Mouse (Mus musculus): ENCODE measurements around the gene Gm17428. TPM values are rescaled to one million over a fixed set of nuclear protein-coding genes. Genes with fewer than 3 reads are reported as not detected.

Gm17428 gene
- polyA plus RNA-seq, 1 experiment from 2014 or later, result not detected

DNA sequence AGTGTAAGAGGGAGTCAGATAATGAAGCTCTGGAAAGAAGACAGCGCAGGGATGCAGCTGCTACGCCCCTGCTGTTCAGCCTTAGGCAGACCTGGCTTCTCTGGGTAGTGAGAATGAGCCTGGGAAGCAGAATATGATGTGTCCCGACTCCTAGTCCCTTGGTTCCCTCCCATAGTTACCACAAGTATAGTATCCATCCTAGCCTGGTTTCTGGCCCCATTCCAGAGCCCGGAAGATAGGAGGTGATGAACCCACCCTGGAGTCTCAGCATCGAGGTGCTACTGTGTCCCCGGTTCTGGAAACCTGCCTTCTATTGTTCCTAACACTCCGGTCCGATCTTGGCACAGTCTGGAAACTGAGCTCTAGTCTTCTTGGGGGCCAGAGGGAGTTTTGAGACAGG lies 31.7 kb downstream of the Gm17428 start:
- H3K27ac ChIP-seq (ENCODE audit: low read depth, low read length), result no peak overlapping the region
- H3K36me3 ChIP-seq (ENCODE audit: control insufficient read depth, insufficient read depth, low read length), result no peaks in the 10 kb centered on the region
- H3K9ac ChIP-seq (ENCODE audit: low read depth, low read length), result no peak overlapping the region

DNA sequence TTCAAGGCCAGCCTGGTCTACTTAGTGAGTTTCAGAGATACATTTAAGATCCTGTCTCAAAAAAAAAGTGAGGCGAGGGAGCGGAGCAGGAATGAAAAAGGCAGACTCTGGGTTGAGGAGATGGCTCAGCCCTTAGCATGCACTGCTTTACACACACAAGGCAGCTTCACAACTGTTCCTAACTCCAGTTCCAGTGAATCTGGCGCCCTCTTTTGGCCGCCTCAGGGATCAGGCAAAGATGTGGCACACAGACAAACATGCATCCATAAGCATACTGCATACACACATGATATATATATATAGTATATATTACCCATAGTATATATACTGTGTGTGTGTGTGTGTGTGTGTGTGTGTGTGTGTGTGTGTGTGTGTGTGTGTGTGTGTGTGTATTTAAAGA lies 34.4 kb downstream of the Gm17428 start:
- 57% methylated on average over 4 of the region's 4 CpGs for WGBS
- no peak overlapping the region for H3K9ac ChIP-seq (ENCODE audit: low read depth, low read length)
- no peaks in the 10 kb centered on the region for H3K9me3 ChIP-seq (ENCODE audit: control insufficient read depth, low read length)
- H3K36me3 ChIP-seq (ENCODE audit: control insufficient read depth, insufficient read depth, low read length), result no peaks in the 10 kb centered on the region
- no peak overlapping the region for H3K27ac ChIP-seq (ENCODE audit: low read depth, low read length)
- no peaks in the 10 kb centered on the region for H3K27me3 ChIP-seq (ENCODE audit: control insufficient read depth, insufficient read depth, low read length)
- no peak overlapping the region for H3K4me3 ChIP-seq (ENCODE audit: low read length)
- no peak overlapping the region for H3K4me2 ChIP-seq (replicated peaks; ENCODE audit: low read depth, low read length)
- no peak for ATAC-seq (ENCODE audit: low FRiP score, low TSS enrichment)
- H3K4me1 ChIP-seq (ENCODE audit: control insufficient read depth, insufficient read depth, low read length), result no peaks in the 10 kb centered on the region

More for the DNA sequence above, 31.7 kb downstream of the Gm17428 start:
- no peak overlapping the region for H3K4me2 ChIP-seq (replicated peaks; ENCODE audit: low read depth, low read length)
- no peaks in the 10 kb centered on the region for H3K9me3 ChIP-seq (ENCODE audit: control insufficient read depth, low read length)
- H3K27me3 ChIP-seq (ENCODE audit: control insufficient read depth, insufficient read depth, low read length), result no peaks in the 10 kb centered on the region; the same call in 1 of the 2 replicates
- H3K4me3 ChIP-seq (ENCODE audit: low read length), result no peak overlapping the region
- WGBS, result 76% methylated on average over 8 of the region's 8 CpGs
- ATAC-seq (ENCODE audit: low FRiP score, low TSS enrichment), result no peak
- 0 out of 2 replicates have a peak, but pooled peaks cover 8% of the 10 kb centered on the region for H3K4me1 ChIP-seq (ENCODE audit: control insufficient read depth, insufficient read depth, low read length)

- Histone ChIP-seq H3K36me3 (ENCODE audit: control insufficient read depth, insufficient read depth, low read length) (peaks cover 8% of the 10 kb centered on the region), H3K9ac (ENCODE audit: low read depth, low read length) (peak overlapping the region; percentile 72), H3K27ac (ENCODE audit: low read depth, low read length) (peak overlapping the region; percentile 92), H3K27me3 (ENCODE audit: control insufficient read depth, insufficient read depth, low read length) (no peaks in the 10 kb centered on the region), H3K4me2 (replicated peaks; ENCODE audit: low read depth, low read length) (peak overlapping the region; percentile 74), H3K9me3 (ENCODE audit: control insufficient read depth, low read length) (no peaks in the 10 kb centered on the region), H3K4me3 (ENCODE audit: low read length) (peak overlapping the region; percentile 82), H3K4me1 (ENCODE audit: control insufficient read depth, insufficient read depth, low read length) (no peaks in the 10 kb centered on the region)
- ATAC-seq (ENCODE audit: low FRiP score, low TSS enrichment), result peak; percentile 61
- under 1% methylated on average over 27 of the region's 27 CpGs for WGBS
Observed at GRCm38 (mm10) chr14:55014591-55014990, 37.9 kb downstream of the Gm17428 start.

DNA sequence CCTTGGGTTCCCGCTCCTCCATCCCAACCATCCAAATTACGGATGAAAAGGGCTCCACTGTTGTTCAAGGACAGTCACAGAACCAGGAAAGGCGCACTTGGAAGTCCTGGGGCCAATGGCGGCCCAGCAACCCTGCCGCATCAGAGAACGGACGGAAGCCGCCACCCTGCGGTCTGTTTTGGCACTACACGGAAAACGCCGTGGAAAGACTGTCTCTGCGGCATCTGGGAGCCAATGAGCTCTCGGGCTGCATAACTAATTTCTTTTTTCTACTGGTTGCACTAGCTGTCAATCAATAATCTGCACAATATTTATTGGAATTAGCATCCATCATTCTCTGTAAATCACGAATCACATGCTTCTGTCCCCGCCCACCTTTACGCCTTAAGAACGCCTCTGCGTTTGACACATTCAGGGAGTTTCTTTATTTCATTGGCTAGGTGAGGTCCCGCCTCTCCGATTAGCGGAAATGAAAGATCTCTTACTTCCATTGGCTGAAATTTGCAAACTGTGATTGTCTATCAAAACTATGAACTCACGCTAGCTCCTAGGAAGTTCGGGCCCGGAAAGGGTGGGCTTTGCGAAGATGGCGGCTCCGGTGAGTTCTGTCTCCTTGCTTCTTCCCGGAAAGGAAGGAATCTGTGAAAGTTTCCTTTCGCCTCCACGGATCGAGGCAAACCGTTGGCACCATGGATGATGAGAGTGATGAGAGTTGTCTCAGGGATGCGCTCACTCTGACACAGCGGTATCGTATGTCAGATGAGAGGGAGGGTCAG lies 38.4 kb downstream of the Gm17428 start, which contains the start of gene Ngdn:
TSS of gene Ngdn (plus strand) at position 464 of the 776 bp plus-strand sequence.
- peak; percentile 95 for ATAC-seq (ENCODE audit: low FRiP score, low TSS enrichment)
- H3K4me2 ChIP-seq (replicated peaks; ENCODE audit: low read depth, low read length), result peak within 1 kb of the TSS; percentile 74
- peak within 1 kb of the TSS; percentile 82 for H3K4me3 ChIP-seq (ENCODE audit: low read length)
- H3K27me3 ChIP-seq (ENCODE audit: control insufficient read depth, insufficient read depth, low read length), result no peaks in the 10 kb centered on the region
- H3K4me1 ChIP-seq (ENCODE audit: control insufficient read depth, insufficient read depth, low read length), result no peaks in the 10 kb centered on the region
- peak within 1 kb of the TSS; percentile 77 for H3K9ac ChIP-seq (ENCODE audit: low read depth, low read length)
- H3K27ac ChIP-seq (ENCODE audit: low read depth, low read length), result peak within 1 kb of the TSS; percentile 92
- WGBS, result under 1% methylated on average over 36 of the region's 36 CpGs
- H3K9me3 ChIP-seq (ENCODE audit: control insufficient read depth, low read length), result no peaks in the 10 kb centered on the region
- H3K36me3 ChIP-seq (ENCODE audit: control insufficient read depth, insufficient read depth, low read length), result peaks cover 10% of the 10 kb centered on the region

DNA sequence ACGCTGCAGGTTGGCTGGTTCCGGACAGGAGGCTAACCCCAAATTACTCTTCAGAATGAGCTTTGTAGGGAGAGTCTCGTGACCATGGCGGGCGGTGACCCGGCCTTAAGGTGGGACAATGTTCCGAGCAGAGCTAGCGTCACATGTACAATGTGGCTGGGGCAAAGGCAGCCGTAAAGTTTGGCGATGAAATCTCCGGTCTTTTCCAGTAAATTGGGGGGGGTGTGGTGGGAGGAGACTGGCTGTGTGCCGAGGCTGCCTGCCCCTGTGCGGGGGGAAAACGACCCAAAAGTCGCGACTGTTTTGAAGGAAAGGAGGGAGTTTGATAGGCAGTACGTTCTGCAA lies 39.0 kb downstream of the Gm17428 start:
- Histone ChIP-seq H3K4me3 (ENCODE audit: low read length) (peak overlapping the region; percentile 82), H3K9ac (ENCODE audit: low read depth, low read length) (peak overlapping the region; percentile 77), H3K27me3 (ENCODE audit: control insufficient read depth, insufficient read depth, low read length) (no peaks in the 10 kb centered on the region), H3K4me2 (replicated peaks; ENCODE audit: low read depth, low read length) (peak overlapping the region; percentile 61), H3K9me3 (ENCODE audit: control insufficient read depth, low read length) (no peaks in the 10 kb centered on the region), H3K4me1 (ENCODE audit: control insufficient read depth, insufficient read depth, low read length) (no peaks in the 10 kb centered on the region), H3K27ac (ENCODE audit: low read depth, low read length) (peak overlapping the region; percentile 55; the same call in 1 of the 2 replicates), H3K36me3 (ENCODE audit: control insufficient read depth, insufficient read depth, low read length) (peaks cover 15% of the 10 kb centered on the region)
- WGBS, result under 1% methylated on average over 17 of the region's 17 CpGs
- ATAC-seq (ENCODE audit: low FRiP score, low TSS enrichment), result peak; percentile 61; the same call in 1 of the 2 replicates

DNA sequence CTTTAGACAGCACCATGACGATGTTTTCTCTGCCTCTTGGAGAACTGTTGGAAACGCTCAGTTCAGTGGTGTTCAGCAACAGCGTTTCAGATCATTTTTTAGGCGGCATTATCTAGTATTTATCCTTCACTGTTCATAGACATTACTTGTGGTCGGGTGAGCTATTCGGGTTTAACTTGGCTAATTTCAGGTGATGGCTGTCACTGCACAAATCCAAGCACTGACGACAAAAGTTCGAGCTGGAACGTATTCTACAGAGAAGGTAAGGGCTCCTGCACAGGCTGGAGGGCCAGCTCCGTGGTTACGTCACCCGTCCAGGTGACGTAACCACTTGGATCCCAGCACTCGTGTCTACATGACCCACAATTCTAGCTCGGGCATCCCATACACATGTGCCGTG lies 40.1 kb downstream of the Gm17428 start:
- H3K9ac ChIP-seq (ENCODE audit: low read depth, low read length), result no peak overlapping the region
- no peak for ATAC-seq (ENCODE audit: low FRiP score, low TSS enrichment)
- no peak overlapping the region for H3K4me3 ChIP-seq (ENCODE audit: low read length)
- no peaks in the 10 kb centered on the region for H3K4me1 ChIP-seq (ENCODE audit: control insufficient read depth, insufficient read depth, low read length)
- no peak overlapping the region for H3K27ac ChIP-seq (ENCODE audit: low read depth, low read length)
- WGBS, result 94% methylated on average over 16 of the region's 16 CpGs
- no peaks in the 10 kb centered on the region for H3K9me3 ChIP-seq (ENCODE audit: control insufficient read depth, low read length)
- H3K36me3 ChIP-seq (ENCODE audit: control insufficient read depth, insufficient read depth, low read length), result peaks cover 27% of the 10 kb centered on the region
- no peak overlapping the region for H3K4me2 ChIP-seq (replicated peaks; ENCODE audit: low read depth, low read length)
- no peaks in the 10 kb centered on the region for H3K27me3 ChIP-seq (ENCODE audit: control insufficient read depth, insufficient read depth, low read length)

DNA sequence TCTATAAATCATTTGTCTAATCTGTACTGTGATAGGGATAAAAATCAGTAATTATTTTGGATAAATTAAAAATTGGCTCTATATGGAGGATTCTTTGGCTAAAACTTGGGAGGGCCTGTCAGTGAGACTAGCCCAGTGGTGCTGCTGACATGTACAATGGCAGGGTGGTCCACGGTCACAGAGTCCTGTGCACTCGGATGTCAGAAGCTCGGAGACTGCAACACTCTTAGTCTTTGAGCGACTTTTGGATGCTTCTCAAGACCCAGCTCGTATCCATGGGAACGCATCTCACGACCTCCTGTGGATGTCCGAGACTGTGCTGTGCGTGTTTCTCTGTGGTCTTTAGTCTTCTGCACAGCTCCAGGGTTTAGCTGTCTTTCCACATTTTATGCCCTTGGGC lies 43.7 kb downstream of the Gm17428 start:
- Histone ChIP-seq H3K27ac (ENCODE audit: low read depth, low read length) (no peak overlapping the region), H3K4me2 (replicated peaks; ENCODE audit: low read depth, low read length) (no peak overlapping the region), H3K36me3 (ENCODE audit: control insufficient read depth, insufficient read depth, low read length) (peaks cover 58% of the 10 kb centered on the region), H3K4me1 (ENCODE audit: control insufficient read depth, insufficient read depth, low read length) (no peaks in the 10 kb centered on the region), H3K9ac (ENCODE audit: low read depth, low read length) (no peak overlapping the region), H3K27me3 (ENCODE audit: control insufficient read depth, insufficient read depth, low read length) (no peaks in the 10 kb centered on the region), H3K9me3 (ENCODE audit: control insufficient read depth, low read length) (no peaks in the 10 kb centered on the region), H3K4me3 (ENCODE audit: low read length) (no peak overlapping the region)
- 90% methylated on average over 9 of the region's 9 CpGs for WGBS
- no peak for ATAC-seq (ENCODE audit: low FRiP score, low TSS enrichment)

GRCm38 (mm10) chr14:55023011-55023410 lies 46.3 kb downstream of the Gm17428 start:
- H3K27ac ChIP-seq (ENCODE audit: low read depth, low read length), result no peak overlapping the region
- no peak for ATAC-seq (ENCODE audit: low FRiP score, low TSS enrichment)
- 92% methylated on average over 15 of the region's 15 CpGs for WGBS
- H3K27me3 ChIP-seq (ENCODE audit: control insufficient read depth, insufficient read depth, low read length), result no peaks in the 10 kb centered on the region
- no peak overlapping the region for H3K4me2 ChIP-seq (replicated peaks; ENCODE audit: low read depth, low read length)
- no peaks in the 10 kb centered on the region for H3K4me1 ChIP-seq (ENCODE audit: control insufficient read depth, insufficient read depth, low read length)
- H3K4me3 ChIP-seq (ENCODE audit: low read length), result no peak overlapping the region
- H3K9me3 ChIP-seq (ENCODE audit: control insufficient read depth, low read length), result no peaks in the 10 kb centered on the region
- H3K36me3 ChIP-seq (ENCODE audit: control insufficient read depth, insufficient read depth, low read length), result peaks cover 55% of the 10 kb centered on the region
- H3K9ac ChIP-seq (ENCODE audit: low read depth, low read length), result no peak overlapping the region

- 64% methylated on average over 7 of the region's 7 CpGs for WGBS
- H3K4me1 ChIP-seq (ENCODE audit: control insufficient read depth, insufficient read depth, low read length), result peaks cover 10% of the 10 kb centered on the region
- H3K4me2 ChIP-seq (replicated peaks; ENCODE audit: low read depth, low read length), result no peak overlapping the region
- H3K27me3 ChIP-seq (ENCODE audit: control insufficient read depth, insufficient read depth, low read length), result no peaks in the 10 kb centered on the region
- no peak overlapping the region for H3K4me3 ChIP-seq (ENCODE audit: low read length)
- no peaks in the 10 kb centered on the region for H3K9me3 ChIP-seq (ENCODE audit: control insufficient read depth, low read length)
- H3K27ac ChIP-seq (ENCODE audit: low read depth, low read length), result no peak overlapping the region
- ATAC-seq (ENCODE audit: low FRiP score, low TSS enrichment), result no peak
- H3K36me3 ChIP-seq (ENCODE audit: control insufficient read depth, insufficient read depth, low read length), result peaks cover 54% of the 10 kb centered on the region
- H3K9ac ChIP-seq (ENCODE audit: low read depth, low read length), result no peak overlapping the region
Observed at GRCm38 (mm10) chr14:55024236-55024635, 47.5 kb downstream of the Gm17428 start.

Measured in kidney, embryonic 14.5 days (tissue).